Mouse (Mus musculus) brain, adult 2 months (tissue): ENCODE measurements around the gene Cluh.

Experiments
- DNase-seq: peaks from one replicate; pipeline ENCODE4 v3.0.0; 2011; ENCODE audit warnings: low read depth, low spot score

The Cluh gene

GRCm38 (mm10) chr11:74647966-74648365 is 1.3 kb upstream of the Cluh start:
- DNase-seq: no peak

- no peak for DNase-seq
Observed at GRCm38 (mm10) chr11:74648676-74649075, 619 bp upstream of the Cluh start.

- peak; percentile 43 for DNase-seq
Observed at GRCm38 (mm10) chr11:74649647-74650551, 604 bp downstream of the Cluh start.

- DNase-seq: no peak
Observed at GRCm38 (mm10) chr11:74650576-74651100, 1.3 kb downstream of the Cluh start.

GRCm38 (mm10) chr11:74652791-74653191 is 3.5 kb downstream of the Cluh start:
- peak; percentile 52 for DNase-seq

- DNase-seq: no peak
Observed at GRCm38 (mm10) chr11:74653385-74653784, 4.1 kb downstream of the Cluh start.

- no peak for DNase-seq
Observed at GRCm38 (mm10) chr11:74655941-74656340, 6.6 kb downstream of the Cluh start.

GRCm38 (mm10) chr11:74660336-74660735 is 11.0 kb downstream of the Cluh start:
- DNase-seq: no peak

- no peak for DNase-seq
Observed at GRCm38 (mm10) chr11:74661641-74662040, 12.3 kb downstream of the Cluh start.

- no peak for DNase-seq
Observed at GRCm38 (mm10) chr11:74662221-74662620, 12.9 kb downstream of the Cluh start.

GRCm38 (mm10) chr11:74664279-74664678 is 15.0 kb downstream of the Cluh start:
- no peak for DNase-seq

- DNase-seq: no peak
Observed at GRCm38 (mm10) chr11:74664906-74665305, 15.6 kb downstream of the Cluh start.

GRCm38 (mm10) chr11:74665631-74666283 is 16.5 kb downstream of the Cluh start:
- no peak for DNase-seq

GRCm38 (mm10) chr11:74666284-74666652 is 17.0 kb downstream of the Cluh start:
- DNase-seq: no peak

- no peak for DNase-seq
Observed at GRCm38 (mm10) chr11:74666776-74667581, 17.7 kb downstream of the Cluh start.

GRCm38 (mm10) chr11:74667582-74668010 is 18.3 kb downstream of the Cluh start:
- DNase-seq: no peak

- DNase-seq: no peak
Observed at GRCm38 (mm10) chr11:74668466-74668865, 19.2 kb downstream of the Cluh start.

- no peak for DNase-seq
Observed at GRCm38 (mm10) chr11:74668971-74669370, 19.7 kb downstream of the Cluh start.

- no peak for DNase-seq
Observed at GRCm38 (mm10) chr11:74670151-74670550, 20.9 kb downstream of the Cluh start.

- DNase-seq: no peak
Observed at GRCm38 (mm10) chr11:74671013-74671412, 21.7 kb downstream of the Cluh start.

- DNase-seq: no peak
Observed at GRCm38 (mm10) chr11:74671839-74672238, 22.5 kb downstream of the Cluh start.
